Mouse (Mus musculus) bone marrow, adult 2 months (tissue): ENCODE measurements around the gene Pacsin3.

Experiments used
- CTCF ChIP-seq: fragments of 200-500 bp; IDR thresholded peaks from 2 replicates; pipeline ENCODE4 v1.5.1; 2011; ENCODE audit warnings: low read length, control low read depth; ENCODE audit not compliant: control insufficient read depth, insufficient read depth
- POLR2A ChIP-seq: fragments of 200-500 bp; IDR thresholded peaks from 2 replicates; pipeline ENCODE4 v1.6.1; 2011; ENCODE audit warnings: low read depth, mild to moderate bottlenecking, control low read depth, low read length, borderline replicate concordance; ENCODE audit not compliant: control insufficient read depth

DNA sequence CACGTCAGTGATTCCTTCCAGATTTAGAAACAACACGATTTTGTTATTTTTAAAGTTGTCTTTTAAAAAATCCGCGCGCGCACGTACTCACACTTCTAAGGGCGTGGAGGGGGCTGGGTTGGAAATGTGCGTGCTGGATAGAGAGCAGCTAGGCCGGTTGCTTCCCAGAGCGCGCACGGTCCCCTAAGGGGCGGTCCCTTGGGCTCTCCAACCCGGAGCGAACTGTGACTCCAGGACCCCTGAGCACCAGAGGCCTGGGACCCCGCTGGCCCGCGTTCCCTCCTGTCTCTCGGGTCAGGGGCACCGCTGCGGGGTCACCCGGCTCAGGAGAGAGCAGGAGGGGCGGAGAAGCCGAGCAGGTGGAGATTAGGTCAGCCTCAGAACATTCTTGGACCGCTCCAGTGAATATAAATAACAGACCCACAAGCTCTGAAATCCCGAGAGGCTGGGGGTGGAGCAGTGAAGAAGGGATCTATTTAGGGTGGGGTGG lies at the start of gene Pacsin3:
- TF ChIP-seq CTCF (no peak), POLR2A (no peak)
